Mouse (Mus musculus) CD4-positive, CD25-positive, alpha-beta regulatory T cell, adult 2 months (primary cell): ENCODE measurements around the gene Prkg1.

Source experiments
- DNase-seq: peaks from one replicate; pipeline ENCODE4 v3.0.0-alpha.2; 2012; ENCODE audit warnings: low read depth, low spot score

The Prkg1 gene

DNA sequence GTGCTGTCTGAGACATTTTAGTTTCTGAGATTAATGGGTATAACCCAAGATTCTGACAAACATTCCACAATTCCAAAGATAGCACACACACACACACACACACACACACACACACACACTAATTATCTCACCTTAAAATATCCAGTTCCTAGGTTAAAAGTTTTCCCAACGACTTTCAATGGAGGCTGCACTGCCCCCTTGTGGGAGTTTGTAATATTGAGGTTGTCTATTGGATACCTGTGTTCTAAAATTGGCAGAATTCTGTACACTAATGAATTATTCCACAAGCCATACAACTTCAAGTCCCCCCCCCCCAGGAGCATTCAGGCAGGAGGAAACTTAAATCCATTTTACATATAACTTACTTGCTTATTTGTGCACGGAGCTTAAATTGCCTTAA, 18.2 kb downstream of the Prkg1 start:
- DNase-seq: peak; percentile 53

DNA sequence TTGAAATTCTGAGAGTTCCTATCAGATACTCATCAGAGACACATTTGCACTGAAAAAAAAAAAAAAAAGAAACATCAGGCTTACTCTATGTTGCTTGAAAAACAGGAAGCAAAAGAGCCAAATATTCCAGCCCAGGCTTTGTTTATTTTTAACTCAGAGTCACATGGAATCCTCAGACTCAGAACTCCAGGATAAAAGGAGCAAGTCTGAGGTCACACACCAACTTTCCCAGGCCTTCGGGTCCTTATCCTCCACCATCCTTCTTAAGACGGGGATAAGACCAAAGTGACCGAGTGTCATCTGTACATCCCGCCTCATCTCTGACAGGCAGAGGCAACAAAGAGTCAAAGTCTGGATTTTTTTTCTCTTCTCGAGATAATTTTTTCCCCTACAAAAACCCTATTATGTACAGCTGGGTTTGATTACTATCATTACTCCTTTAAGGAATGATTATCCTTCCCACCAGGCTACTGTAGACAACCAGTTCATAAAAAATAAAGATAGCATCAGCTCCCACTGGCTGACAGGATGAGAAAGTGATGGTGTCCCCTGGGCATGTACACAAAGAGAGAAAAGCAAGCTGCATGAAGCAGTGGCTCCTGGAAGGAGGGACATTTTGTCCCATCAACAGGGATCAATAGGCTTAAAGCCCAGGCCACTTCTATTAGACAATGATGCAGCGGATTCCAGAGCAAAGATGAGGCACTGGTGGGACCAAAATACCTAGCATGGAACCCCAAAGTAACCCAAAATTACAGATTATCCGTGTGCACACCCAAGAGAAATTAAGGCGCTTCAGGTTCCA, 21.4 kb downstream of the Prkg1 start:
- DNase-seq: no peak

DNA sequence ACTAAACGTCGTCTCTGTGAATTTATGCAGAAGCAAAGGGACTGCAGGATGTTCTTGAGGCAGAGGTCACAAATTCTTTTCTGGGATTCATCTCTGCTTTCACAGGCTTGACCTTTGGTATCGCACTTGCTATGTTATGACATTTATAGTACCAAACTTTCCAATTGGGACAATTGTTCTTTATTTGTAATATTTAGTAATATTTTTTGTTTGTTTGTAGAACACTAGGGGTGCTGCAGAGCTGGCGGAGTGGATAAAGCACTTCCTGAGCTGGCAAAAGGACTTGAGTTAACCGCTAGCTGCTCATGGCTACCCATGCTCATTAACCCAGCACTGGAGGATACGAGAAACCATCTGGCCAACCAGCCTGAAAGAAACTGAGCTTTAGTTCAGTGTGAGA, 49.9 kb downstream of the Prkg1 start:
- no peak for DNase-seq

DNA sequence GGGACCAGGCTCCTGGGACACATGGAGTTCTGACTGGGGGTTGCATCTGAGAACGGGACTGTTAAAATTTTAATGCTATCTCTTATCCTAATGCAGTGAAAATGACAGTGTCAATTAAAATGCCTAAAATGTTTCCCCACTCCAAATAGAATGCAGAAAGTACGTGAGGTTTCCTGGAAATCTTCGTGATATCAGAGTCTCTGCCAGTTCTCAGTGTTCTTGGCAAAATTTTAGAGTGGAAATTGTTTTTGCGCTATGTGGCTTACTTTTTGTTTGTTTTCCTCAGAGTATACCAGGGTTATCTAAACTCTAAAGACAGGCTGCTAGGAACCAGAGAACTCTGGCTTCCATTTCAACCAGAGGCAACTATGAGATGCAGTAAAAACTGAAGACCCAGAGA, 50.4 kb downstream of the Prkg1 start:
- no peak for DNase-seq

DNA sequence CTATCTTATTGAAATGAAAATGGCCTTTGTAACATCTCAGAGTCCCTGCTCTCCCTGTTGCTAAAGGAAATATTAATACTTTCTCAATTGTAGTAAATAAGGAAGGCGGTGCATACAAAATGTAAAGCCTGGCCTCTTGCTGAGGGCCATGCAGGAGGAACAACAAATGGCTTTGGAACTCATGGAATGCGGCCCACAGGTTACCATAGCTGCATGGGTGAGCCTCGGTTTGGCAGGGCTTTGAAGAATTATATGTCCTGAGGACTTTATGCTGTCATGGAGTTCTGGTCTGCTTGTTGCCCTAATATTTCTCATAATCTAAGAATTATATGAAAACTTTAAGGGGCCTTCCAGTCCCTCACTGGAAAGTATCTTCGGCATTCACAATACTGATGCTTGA, 51.5 kb downstream of the Prkg1 start:
- DNase-seq: no peak

DNA sequence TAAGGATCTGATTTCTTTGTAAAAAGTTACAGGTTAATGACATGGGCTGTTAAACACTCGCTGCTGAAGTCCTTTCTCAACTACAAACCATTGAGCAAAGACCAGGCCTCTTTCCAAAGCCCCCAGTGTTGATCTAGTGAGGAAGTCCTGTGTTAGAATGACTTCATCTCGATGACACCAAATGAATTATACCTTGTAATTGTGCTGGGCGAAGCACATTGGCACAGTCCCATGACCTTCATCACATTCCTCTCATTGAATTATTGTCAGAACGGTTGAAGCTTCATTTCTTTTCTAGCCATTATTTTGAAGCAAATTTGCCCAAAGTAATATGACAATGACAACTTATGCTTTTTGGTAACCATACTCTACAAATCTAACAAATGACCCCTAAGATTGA, 54.5 kb downstream of the Prkg1 start:
- no peak for DNase-seq

DNA sequence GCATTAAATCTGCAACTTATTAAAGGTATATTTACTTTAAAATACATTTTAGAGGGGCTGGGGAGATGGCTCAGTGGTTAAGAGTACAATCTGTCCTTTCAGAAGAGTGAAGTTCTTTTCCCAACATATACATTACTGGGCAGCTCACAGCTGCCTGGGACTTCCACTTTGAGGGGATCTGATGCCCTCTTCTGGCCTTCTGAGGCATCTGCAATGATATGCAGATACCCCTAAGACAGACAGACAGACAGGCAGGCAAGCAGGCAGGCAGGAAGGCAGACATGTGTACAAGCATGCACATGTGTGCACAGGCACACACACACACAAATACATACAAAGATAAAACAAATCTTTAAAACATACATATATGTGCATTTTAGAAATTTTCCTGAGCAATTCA, 60.8 kb downstream of the Prkg1 start:
- no peak for DNase-seq

DNA sequence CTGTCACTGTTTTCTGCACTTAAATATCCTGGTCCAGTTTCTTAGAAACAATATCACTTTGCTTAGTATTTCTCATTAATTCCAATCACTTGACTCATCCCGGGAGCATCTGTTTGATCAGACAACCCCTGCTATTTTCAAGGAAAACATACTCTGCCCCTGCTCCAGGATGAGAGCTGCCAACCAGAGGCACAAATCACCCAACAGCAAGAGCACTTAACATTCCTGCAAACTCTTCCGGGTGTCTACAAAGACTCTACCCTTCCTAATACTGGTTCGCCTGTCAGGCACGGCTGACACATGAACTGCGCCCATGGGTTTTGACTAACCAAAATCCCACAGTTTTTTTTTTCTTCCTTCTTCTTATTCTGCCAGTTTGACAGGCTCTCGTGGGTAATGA, 65.9 kb downstream of the Prkg1 start:
- no peak for DNase-seq

DNA sequence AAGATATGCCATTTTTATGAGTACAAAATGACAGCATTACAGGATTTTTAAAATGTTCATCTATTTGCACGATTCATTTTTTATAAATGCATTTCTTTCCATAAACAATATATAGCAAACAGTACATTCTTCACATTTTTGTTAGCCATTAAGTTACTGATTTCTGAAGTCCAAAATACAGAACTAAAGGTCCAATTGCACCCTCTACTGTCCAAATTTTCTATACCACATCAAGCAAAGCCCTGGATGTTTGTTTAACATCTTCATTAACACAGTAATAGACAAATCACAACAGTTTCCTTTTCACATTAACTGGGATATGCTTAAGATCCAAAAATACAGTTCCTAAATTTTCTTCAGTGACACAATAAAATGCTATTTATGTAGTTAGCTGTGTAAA, 84.0 kb downstream of the Prkg1 start:
- DNase-seq: peak; percentile 24

DNA sequence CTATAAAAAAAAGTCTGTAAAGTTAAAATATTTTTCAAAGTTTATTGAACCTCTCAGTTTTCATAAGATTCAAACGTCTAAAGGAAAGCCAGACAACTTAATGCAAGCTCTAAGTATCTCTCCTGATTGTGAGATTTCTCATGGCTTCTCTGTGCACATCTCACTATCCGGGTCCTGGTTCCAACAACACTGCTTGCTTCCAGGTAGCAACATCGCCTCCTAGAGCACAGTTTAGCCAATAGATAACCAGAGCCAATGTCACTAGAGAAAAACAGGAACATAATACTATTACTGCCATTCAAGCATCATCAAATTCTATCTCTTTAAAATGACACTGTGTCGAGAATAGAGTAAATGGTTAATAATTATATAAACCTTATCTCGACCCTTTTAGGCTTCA, 86.5 kb downstream of the Prkg1 start:
- no peak for DNase-seq

DNA sequence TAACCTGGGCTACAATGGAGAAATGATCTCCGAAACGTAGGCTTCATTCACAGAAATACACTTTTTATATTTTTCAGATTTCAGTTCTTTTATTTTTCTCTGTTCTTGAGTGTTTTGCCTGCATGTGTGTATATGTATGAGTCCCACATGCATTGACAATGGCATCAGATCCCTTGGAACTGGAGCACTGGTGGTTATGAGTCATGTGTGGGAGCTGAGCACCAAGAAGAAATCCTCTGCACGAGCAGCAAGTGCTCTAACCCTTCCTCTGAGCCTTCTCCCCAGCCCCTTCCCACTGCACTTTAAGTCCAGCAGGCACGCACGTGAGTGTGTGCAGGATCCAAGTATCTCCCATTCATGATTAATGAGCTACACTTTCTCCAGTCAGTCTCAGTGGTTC, 93.1 kb downstream of the Prkg1 start:
- no peak for DNase-seq

DNA sequence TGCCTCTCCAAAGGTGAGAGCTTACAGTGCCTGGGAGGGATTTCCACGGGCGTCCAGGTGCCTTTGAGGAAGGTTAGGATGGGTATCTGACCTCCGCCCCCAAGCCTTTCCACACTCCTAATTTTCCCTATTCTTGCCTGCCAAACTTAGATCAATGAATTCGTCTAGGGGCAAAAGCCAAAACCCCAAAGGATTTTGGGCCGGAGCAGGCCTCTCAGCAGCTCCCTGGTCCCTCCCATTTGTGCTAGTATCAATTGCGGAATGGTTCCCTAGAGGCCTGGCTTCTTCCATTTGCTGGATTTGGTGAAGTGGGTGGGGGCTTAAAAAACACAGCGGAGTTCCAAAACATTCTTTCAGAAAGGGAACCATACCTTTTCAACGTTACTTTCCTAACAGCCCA, 99.8 kb downstream of the Prkg1 start:
- DNase-seq: no peak

DNA sequence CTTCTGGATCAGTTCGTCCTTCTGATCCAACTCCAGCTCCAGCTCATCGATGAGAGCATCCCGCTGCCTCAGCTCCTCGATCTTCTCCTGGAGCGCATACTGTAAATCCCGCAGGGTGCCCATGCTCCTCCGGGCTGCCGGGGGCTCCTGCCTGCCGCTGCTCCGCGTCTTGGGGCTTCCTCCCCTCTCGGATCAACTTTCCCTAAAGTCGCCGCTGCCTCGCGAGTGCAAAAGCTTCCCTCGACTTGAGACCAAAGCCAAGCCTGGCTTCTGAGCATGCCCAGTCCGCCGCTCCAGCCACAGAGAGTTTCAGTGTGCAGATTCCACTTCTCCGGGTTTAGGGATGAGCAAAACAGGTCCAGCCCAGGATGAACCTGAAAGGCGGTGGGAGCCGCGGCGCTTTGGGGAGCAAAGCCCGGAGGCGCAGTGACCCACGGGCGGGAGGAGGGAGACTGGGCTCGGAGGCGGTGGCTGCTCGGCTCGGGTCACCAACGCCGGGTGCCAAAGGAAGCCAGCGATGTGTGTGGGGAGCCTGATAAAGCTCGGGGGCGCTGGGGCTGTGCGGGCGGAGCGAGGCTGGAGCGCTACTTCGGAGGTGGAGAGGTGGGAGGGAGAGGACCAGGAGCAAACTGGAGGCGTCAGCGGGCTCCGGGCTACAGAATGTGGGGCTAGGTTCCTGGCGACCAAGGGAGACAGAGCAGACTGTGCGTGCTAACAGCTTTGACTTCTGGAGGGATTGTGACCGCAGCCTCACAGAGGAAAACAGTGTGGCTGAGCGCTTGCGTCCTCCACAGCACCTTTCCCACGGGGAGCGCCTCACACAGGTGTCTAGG, 100.5 kb downstream of the Prkg1 start:
- no peak for DNase-seq

DNA sequence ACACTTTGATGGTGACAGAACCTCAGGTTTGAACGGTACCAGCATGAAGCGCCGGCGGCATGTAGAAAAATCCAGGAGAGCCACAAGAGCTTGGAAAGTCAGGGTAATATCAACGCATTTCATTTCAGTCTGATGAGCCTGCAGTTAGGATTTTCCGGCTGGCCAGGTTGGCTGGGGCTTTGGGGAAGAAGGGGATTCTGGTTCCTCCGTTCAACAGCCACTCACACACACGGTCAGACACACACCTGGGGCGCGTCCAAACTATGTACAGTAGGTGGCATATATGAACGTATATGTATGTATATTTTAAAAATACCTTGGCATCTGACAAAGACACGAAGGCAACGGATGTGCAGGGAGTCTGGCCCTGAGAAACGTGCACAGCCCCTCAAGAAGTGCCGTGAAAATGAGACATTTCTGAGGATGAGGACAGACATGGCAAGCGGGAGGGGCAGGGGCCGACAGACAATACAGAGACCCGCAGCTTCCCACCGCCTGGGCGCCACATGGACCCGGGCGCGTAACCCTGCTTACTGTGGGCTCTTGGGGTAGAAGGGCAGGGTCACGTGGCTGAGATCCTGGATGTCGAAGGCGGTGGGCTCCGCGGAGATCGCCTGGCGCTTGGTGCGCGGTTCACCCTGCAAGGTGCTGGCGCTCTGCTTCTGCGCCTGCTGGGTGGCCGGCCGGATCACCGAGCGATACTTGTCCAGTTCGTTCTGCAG, 101.2 kb downstream of the Prkg1 start:
- DNase-seq: no peak

DNA sequence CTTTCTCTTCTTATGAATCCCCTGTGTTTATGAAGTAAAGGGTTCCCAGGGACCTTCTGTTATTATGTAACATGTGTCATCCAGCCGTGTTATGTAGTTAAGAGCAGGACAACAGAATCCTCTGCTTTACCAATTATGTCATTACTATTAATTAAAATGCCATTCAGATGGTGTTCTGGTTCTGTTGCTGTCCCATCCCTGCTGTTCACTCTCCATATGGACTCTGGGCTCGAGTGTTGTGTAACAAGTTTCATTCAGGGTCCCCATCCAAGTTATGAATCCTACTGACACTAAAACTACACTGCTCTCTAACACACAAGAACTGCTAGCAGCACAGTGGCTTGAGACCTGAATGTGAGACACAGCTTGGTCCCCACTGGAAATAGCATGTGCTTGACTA, 102.0 kb downstream of the Prkg1 start:
- DNase-seq: no peak

DNA sequence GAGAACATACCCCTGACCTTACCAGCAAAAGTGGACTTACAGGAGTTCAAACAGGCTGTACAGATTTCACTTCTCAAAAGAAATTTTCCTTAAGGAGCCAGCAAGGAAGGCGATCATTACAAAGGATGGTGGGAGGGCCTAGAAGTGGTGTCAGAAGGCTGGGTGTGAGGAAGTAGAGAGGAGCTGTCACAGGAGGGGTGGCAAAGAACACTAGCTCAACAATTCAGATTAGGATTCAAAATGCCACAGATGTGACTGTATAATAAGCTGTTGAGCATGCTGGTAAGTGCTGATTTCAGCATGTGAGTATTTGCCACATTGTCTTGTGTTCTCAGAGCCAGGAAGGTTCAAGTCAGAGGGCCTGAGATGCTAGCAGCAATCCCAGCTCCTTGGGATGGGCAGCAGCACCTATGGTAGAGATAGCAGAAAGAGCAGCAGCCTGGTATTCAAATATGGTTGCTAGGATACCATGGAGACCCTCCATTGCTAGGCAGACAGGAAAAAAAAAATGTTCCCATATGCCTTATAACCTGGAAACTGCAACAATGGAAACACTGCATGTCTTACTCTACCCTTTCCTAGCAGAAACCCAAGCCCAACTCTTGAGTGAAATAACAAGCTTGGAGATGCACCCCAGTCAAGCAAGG, 106.0 kb downstream of the Prkg1 start:
- no peak for DNase-seq

DNA sequence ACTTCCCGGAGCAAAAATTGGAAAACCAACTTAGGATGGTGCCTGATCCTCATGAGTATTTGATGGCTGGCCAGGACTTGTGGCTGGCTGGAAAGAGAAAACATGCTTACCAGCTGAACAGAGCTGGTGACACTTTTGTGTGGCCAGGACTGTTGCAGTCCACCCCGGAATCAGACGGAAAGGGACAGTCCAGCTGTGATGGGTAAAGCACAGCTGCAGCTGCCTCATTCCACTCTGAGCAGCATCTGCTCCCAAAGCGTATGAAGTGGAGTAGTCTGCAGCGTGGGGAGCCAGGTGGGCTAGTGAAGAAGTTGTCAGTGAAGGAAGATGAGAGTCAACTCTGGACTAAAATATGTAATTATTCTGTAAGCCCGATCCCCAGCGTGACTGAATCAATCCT, 108.6 kb downstream of the Prkg1 start:
- DNase-seq: no peak

DNA sequence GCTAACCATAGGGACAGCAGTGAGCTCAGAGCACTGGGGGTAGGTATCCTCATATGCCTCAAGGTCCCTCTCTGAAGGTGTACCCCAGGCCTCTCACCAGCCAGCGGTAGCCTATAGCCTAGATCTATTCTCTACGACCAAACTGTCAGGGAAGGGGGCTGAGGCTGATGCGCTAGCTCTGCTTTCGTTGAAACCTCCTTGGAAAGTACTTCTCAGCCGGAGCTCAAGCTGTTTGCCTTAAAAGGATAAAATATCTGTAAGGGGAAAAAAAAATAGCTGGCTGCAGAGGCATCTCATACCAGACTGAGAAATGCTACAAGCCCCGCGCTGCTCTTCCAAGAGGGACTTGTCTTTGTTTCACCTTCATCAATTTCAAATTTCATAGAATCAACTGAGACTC, 109.0 kb downstream of the Prkg1 start:
- no peak for DNase-seq

DNA sequence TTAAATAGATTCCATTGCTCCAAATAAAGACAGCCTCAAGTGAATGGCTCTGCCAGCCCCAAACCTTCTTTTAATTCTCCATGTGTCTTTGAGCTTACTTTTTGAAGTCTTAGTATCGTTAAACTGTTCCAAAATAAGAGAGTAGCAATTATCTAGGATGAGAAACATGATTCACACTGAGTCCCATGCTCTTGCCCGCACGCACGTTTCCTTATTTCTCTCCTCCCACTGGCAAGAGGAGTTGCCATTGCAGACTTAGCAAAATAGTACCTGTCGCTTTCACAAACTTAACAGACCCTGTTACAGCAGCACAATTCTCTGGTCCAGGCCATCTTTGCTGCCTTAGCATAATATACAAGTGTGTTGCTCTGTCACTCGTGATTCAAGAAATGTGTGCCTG, 110.8 kb downstream of the Prkg1 start:
- DNase-seq: no peak

DNA sequence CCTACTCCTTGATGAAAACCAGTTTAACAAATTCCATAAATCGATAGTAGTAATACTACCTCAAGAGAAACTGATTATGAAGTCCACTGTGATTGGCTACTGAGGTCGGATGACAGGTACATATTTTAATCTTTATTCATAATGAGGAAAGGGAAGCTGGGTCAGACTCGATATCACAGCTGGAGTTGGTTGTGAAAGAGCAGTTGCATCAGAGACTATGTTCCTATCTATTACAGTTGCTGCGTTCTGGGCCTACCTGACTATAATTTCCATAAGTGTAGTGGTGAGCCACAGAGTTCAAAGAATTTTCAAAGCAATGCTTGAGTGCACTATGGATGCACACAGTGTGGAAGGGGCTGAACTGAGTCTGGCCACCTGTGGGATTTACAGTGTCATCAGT, 114.4 kb downstream of the Prkg1 start:
- DNase-seq: no peak

DNA sequence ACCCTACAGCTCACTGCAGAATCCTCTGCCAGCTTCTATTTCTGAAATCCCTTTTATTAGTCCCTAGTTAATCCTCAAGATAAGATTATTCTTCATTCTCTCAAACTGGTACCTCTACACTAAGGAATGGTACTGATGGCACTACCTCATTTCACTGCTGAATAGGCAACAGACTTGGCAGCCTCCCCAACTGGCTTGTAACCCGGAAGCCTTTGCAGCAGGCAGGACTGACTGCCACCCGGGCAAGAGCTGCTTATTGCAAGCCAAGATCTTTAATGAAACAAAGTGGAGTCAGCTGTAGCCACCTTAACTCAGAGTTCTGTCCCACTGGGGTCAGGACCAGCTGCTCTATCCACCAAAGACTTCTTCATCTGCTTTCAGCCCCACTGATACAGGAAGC, 117.3 kb downstream of the Prkg1 start:
- DNase-seq: no peak
